Mouse (Mus musculus) megakaryocyte, embryonic 14.5 days (primary cell): ENCODE data around the gene Gm12166. TPM values are rescaled to one million over a fixed set of nuclear protein-coding genes. Genes with fewer than 3 reads are reported as not detected.

ENCODE experiments used
- H3K27me3 ChIP-seq: replicated peaks from 2 replicates; pipeline ENCODE3; 2012; ENCODE audit warnings: inconsistent platforms
- H3K36me3 ChIP-seq: replicated peaks from 2 replicates; pipeline ENCODE3; 2012; ENCODE audit warnings: low read length, inconsistent platforms, mixed read lengths
- H3K4me1 ChIP-seq: 2 replicates; pipeline ENCODE4 v1.6.1; 2012; ENCODE audit warnings: inconsistent platforms
- H3K4me3 ChIP-seq: replicated peaks from 2 replicates; pipeline ENCODE3; 2012; ENCODE audit warnings: moderate library complexity, mild to moderate bottlenecking, inconsistent platforms
- H3K9me3 ChIP-seq: 2 replicates; pipeline ENCODE4 v1.6.1; 2012; ENCODE audit warnings: inconsistent platforms
- FLI1 ChIP-seq: IDR thresholded peaks from 2 replicates; pipeline ENCODE4 v1.6.1; 2012; ENCODE audit warnings: low read length, inconsistent platforms, mixed read lengths
- GATA1 ChIP-seq: IDR thresholded peaks from 3 replicates; pipeline ENCODE4 v1.6.1; 2012; ENCODE audit warnings: mixed read lengths, low read length, inconsistent platforms, borderline replicate concordance
- polyA plus RNA-seq: library from polyadenylated mRNA; stranded (reverse); fragments of >175 nt; gene quantifications from 2 replicates; pipeline ENCODE4 v1.2.3, GENCODE M21; 2012; ENCODE audit warnings: low replicate concordance; ENCODE audit not compliant: insufficient read depth

The Gm12166 gene
- polyA plus RNA-seq, 1 experiment, result 0.78 TPM

GRCm38 (mm10) chr11:46085398-46086163 lies 33.5 kb upstream of the Gm12166 start:
- Histone ChIP-seq H3K27me3 (no peaks in the 10 kb centered on the region), H3K4me1 (peaks cover 9% of the 10 kb centered on the region), H3K9me3 (no peaks in the 10 kb centered on the region), H3K36me3 (no peaks in the 10 kb centered on the region), H3K4me3 (no peak overlapping the region)
- TF ChIP-seq FLI1 (no peak), GATA1 (no peak)

DNA sequence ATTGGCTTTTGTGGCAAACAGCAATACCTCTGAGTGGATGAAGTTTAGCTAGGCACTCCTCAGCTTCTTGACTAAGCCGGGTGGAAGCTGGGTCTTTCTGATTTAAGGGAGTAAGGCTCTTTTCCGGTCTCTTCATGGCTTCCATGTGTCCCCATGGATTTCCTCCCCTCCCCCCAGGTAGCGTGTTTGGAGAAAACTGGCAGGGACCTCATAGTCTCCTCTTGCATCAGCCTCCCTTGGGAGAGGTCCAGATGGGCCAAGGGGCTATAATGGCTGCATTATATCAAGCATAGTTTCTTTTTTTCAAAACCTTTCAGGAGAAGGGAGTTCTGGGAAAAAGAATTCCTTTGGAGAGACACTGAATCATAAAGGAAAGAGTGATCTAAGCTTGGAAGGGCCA lies 32.4 kb upstream of the Gm12166 start:
- H3K27me3 ChIP-seq, result no peaks in the 10 kb centered on the region
- peaks cover 9% of the 10 kb centered on the region for H3K4me1 ChIP-seq
- H3K36me3 ChIP-seq, result no peaks in the 10 kb centered on the region
- no peak overlapping the region for H3K4me3 ChIP-seq
- no peaks in the 10 kb centered on the region for H3K9me3 ChIP-seq
- TF ChIP-seq GATA1 (no peak), FLI1 (no peak)

DNA sequence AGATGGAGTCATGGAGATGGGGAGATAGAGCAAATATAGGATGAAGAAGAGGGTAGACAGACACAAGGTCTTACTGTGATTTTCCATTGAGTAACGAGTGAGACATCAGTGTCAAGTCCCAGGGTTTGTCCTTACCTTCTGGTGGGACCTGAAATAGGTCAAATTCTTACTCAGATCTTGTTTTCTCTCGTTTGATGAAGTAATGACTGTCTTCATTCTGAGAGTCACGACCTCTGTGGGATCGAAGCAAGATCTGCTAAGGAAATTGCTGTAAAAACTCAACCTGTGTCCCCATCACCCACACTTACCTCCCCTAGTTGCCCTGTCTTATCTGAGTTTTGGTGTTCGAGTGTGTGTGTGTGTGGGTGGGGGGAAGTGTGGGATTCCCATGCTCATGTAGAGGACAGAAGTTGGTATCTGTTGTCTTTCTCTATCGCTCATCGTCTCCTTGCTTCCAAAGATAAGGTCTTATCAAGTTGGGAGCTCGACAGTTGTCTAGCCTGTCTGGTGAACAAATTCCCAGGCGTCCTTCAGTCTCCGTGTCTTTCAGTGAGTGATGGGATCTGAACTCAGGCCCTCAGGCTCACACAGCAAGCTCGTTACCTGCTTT lies 31.8 kb upstream of the Gm12166 start:
- Histone ChIP-seq H3K4me1 (peaks cover 3% of the 10 kb centered on the region), H3K27me3 (no peaks in the 10 kb centered on the region), H3K36me3 (no peaks in the 10 kb centered on the region), H3K4me3 (no peak overlapping the region), H3K9me3 (no peaks in the 10 kb centered on the region)
- TF ChIP-seq FLI1 (no peak), GATA1 (no peak)

GRCm38 (mm10) chr11:46083405-46083804 lies 31.3 kb upstream of the Gm12166 start:
- no peak for TF ChIP-seq GATA1
- TF ChIP-seq FLI1, result no peak
- Histone ChIP-seq H3K4me3 (no peak overlapping the region), H3K4me1 (no peaks in the 10 kb centered on the region), H3K9me3 (no peaks in the 10 kb centered on the region), H3K27me3 (no peaks in the 10 kb centered on the region), H3K36me3 (no peaks in the 10 kb centered on the region)

- no peaks in the 10 kb centered on the region for H3K36me3 ChIP-seq
- no peaks in the 10 kb centered on the region for H3K27me3 ChIP-seq
- no peak overlapping the region for H3K4me3 ChIP-seq
- 0 out of 2 replicates have a peak, but pooled peaks cover 3% of the 10 kb centered on the region for H3K4me1 ChIP-seq
- TF ChIP-seq FLI1, result no peak
- TF ChIP-seq GATA1, result no peak
- H3K9me3 ChIP-seq, result peaks cover 14% of the 10 kb centered on the region
Observed at GRCm38 (mm10) chr11:46081075-46081474, 29.0 kb upstream of the Gm12166 start.

DNA sequence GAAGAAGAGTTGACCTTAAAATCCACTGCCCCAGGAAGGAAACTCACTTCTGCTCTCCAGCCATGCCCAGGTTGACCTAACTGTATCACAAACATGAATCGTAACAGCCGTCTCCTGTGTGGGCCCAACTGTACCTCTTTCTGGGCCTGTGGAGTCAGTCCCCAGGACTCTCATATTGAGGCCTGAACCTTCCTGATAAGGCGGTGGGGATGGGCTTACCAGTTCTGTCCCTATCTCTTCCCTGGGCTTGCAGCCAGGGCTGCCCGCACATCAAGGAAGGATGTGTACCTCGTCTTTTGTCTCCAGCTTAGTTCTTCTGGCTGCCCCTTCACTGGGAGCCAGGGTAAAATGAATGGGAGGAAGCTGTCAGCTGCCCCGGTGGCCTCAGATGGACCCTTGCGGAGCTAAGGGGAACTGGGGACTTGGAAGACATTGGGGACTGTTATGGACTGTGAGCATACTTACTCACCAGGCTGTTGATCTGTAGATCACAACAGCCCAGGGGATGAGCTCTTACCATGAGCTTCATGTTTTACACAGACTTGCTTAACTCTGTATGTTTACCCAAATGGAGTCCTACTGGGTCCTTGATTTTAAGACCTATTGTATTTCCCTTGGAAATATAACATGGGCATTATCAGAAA lies 25.7 kb upstream of the Gm12166 start:
- Histone ChIP-seq H3K36me3 (no peaks in the 10 kb centered on the region), H3K4me3 (no peak overlapping the region), H3K27me3 (no peaks in the 10 kb centered on the region), H3K4me1 (0 out of 2 replicates have a peak, but pooled peaks cover 3% of the 10 kb centered on the region), H3K9me3 (peaks cover 14% of the 10 kb centered on the region)
- TF ChIP-seq FLI1 (no peak), GATA1 (no peak)

- H3K36me3 ChIP-seq, result no peaks in the 10 kb centered on the region
- peaks cover 14% of the 10 kb centered on the region for H3K9me3 ChIP-seq
- 0 out of 2 replicates have a peak, but pooled peaks cover 3% of the 10 kb centered on the region for H3K4me1 ChIP-seq
- TF ChIP-seq FLI1 (no peak), GATA1 (no peak)
- H3K4me3 ChIP-seq, result no peak overlapping the region
- no peaks in the 10 kb centered on the region for H3K27me3 ChIP-seq
Observed at GRCm38 (mm10) chr11:46077304-46077703, 25.2 kb upstream of the Gm12166 start.

DNA sequence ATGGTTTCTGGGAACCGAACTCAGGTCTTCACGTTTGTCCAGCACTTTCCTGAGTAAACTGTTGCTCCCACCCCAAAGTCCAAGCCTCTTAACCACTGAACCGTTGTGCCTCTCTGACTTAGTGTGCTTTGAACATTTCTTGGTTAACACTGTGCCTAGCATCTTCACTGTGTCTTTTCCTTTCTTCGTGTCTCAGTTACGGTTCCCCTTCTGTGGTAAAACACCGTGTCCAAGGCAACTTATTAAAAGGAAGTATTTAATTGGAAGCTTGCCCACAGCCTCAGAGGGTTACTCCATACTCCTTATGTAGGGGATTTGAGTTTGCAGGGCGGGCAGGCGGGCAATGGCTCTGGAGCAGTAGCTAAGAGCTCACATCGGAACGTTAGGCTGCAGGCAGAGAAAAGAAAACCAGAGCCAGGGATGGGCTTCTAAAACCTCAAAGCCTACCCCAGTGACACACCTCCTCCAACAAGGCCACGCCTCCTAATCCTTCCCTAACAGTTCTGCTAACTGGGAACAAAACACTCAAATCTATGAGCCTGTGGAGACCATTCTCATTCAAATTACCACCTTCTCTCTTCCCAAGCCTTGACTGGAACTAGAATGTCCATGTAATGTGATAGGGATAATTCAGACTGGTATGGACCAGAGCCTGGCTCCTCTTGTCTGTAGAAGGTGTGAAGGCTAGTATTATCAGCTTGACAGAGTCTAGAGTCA lies 24.5 kb upstream of the Gm12166 start:
- no peak for TF ChIP-seq FLI1
- no peak for TF ChIP-seq GATA1

GRCm38 (mm10) chr11:46075507-46075906 lies 23.4 kb upstream of the Gm12166 start:
- Histone ChIP-seq H3K9me3 (peaks cover 14% of the 10 kb centered on the region), H3K27me3 (peaks cover 2% of the 10 kb centered on the region), H3K36me3 (no peaks in the 10 kb centered on the region), H3K4me3 (no peak overlapping the region), H3K4me1 (0 out of 2 replicates have a peak, but pooled peaks cover 3% of the 10 kb centered on the region)
- TF ChIP-seq FLI1, result no peak
- TF ChIP-seq GATA1, result no peak

More for the DNA sequence above, 24.5 kb upstream of the Gm12166 start:
- no peaks in the 10 kb centered on the region for H3K27me3 ChIP-seq
- no peak overlapping the region for H3K4me3 ChIP-seq
- no peaks in the 10 kb centered on the region for H3K36me3 ChIP-seq
- 0 out of 2 replicates have a peak, but pooled peaks cover 3% of the 10 kb centered on the region for H3K4me1 ChIP-seq
- peaks cover 14% of the 10 kb centered on the region for H3K9me3 ChIP-seq
